In the genomic region with DNA sequence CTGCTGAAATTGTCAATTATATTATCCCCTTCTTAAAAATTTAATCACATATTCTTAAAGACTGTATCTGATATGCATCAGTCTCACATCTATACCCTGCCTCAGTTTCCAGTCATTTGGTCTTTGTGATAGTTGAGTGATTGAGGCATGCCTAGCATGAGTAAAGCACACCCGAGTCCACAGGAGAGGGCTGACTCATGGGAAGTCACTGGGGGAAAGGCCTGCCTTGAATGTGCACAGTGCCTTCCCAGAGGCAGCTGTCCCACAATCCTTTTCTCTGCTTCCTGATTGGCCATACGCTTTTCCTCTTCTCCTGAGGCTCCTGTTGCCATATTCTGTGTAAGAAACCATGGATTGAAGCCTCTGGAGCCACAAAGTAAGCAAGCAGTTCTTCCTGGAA, we compare ENCODE assay signal across 13 mouse cellular contexts.
"Had no signal": no experiment of that assay in that cellular context is flagged by ENCODE, and none has a peak within 500 bp of the region (broad histone marks: within the 10 kb centered on the region; RNA-seq: fewer than 3 reads in every experiment).

No protein-coding gene starts in this region.

- H3K9me3 ChIP-seq: midbrain, embryonic 12.5 days; midbrain, embryonic 15.5 days; neural tube, embryonic 12.5 days; stomach, embryonic 15.5 days had no signal

- H3K36me3 ChIP-seq: midbrain, embryonic 12.5 days; midbrain, embryonic 15.5 days; stomach, embryonic 15.5 days had no signal

- H3K27ac ChIP-seq: liver, embryonic 14.5 days; macrophage; midbrain, embryonic 12.5 days; midbrain, embryonic 15.5 days; neural tube, embryonic 12.5 days; stomach, embryonic 15.5 days had no signal

- H3K9ac ChIP-seq: liver, embryonic 14.5 days; lung, embryonic 14.5 days; midbrain, embryonic 12.5 days; midbrain, embryonic 15.5 days; neural tube, embryonic 12.5 days; stomach, embryonic 15.5 days had no signal

- H3K4me3 ChIP-seq: midbrain, embryonic 12.5 days; midbrain, embryonic 15.5 days; neural tube, embryonic 12.5 days; stomach, embryonic 15.5 days had no signal

- DNase-seq: lung, adult 18-20 months; lung, embryonic 14.5 days; lung, postnatal 10 days; right cerebral cortex, postnatal 14 days; thymus, adult 18-20 months; thymus, postnatal 14 days; thymus, postnatal 36 days had no signal

- H3K27me3 ChIP-seq: midbrain, embryonic 12.5 days; midbrain, embryonic 15.5 days; neural tube, embryonic 12.5 days; stomach, embryonic 15.5 days had no signal

- H3K4me2 ChIP-seq: lung, embryonic 14.5 days; midbrain, embryonic 12.5 days; midbrain, embryonic 15.5 days; neural tube, embryonic 12.5 days; stomach, embryonic 15.5 days had no signal

- ATAC-seq: midbrain, embryonic 15.5 days had no signal
